Mouse (Mus musculus) frontal cortex, adult (tissue): Measurements from ENCODE around the gene Fbxo3.
"Not testable (repeated sequence)": the region's sequence is repeated elsewhere in the genome, so short reads cannot be mapped to it uniquely, and the experiment has no call there.

Experiments
- ATAC-seq: cut with Nextera tagmentation; 2 replicates; pipeline ENCODE4 v1.9.2; 2017; ENCODE audit warnings: mild to moderate bottlenecking, moderate library complexity, mixed read lengths; ENCODE audit not compliant: low TSS enrichment

Fbxo3 gene

GRCm38 (mm10) chr2:104036316-104036715, 8.8 kb downstream of the Fbxo3 start:
- no peak for ATAC-seq

- ATAC-seq: no peak
Measured at GRCm38 (mm10) chr2:104038236-104038635, 10.7 kb downstream of the Fbxo3 start.

- 0 out of 2 replicates have a peak, but pooled peaks have one; percentile 13 for ATAC-seq
Measured at GRCm38 (mm10) chr2:104041632-104042031, 14.1 kb downstream of the Fbxo3 start.

- no peak for ATAC-seq
Measured at GRCm38 (mm10) chr2:104042766-104043165, 15.2 kb downstream of the Fbxo3 start.

GRCm38 (mm10) chr2:104043624-104044478, 16.3 kb downstream of the Fbxo3 start:
- no peak for ATAC-seq

GRCm38 (mm10) chr2:104044479-104045080, 17.1 kb downstream of the Fbxo3 start:
- ATAC-seq: no peak

- no peak for ATAC-seq
Measured at GRCm38 (mm10) chr2:104058381-104058780, 30.9 kb downstream of the Fbxo3 start.

GRCm38 (mm10) chr2:104058954-104059353, 31.4 kb downstream of the Fbxo3 start:
- ATAC-seq: no peak

GRCm38 (mm10) chr2:104059786-104060185, 32.3 kb downstream of the Fbxo3 start:
- ATAC-seq: peak; percentile 55

GRCm38 (mm10) chr2:104060996-104061395, 33.5 kb downstream of the Fbxo3 start:
- no peak for ATAC-seq

- ATAC-seq: peak; percentile 60
Measured at GRCm38 (mm10) chr2:104062665-104063064, 35.1 kb downstream of the Fbxo3 start.

GRCm38 (mm10) chr2:104064152-104064551, 36.6 kb downstream of the Fbxo3 start:
- ATAC-seq: no peak

- not testable (repeated sequence) for ATAC-seq
Measured at GRCm38 (mm10) chr2:104065526-104065925, 38.0 kb downstream of the Fbxo3 start, which contains the start of gene Gm10912. Gm10912 (plus strand) TSS chr2:104065826.

- ATAC-seq: not testable (repeated sequence)
Measured at GRCm38 (mm10) chr2:104068450-104068849, 40.9 kb downstream of the Fbxo3 start, which contains the start of gene Gm10799. Gm10799 (minus strand) TSS chr2:104068550.

- ATAC-seq: peak; percentile 76
Measured at GRCm38 (mm10) chr2:104069704-104070185, 42.2 kb downstream of the Fbxo3 start, which contains the start of gene Cd59b. Cd59b (plus strand) TSS chr2:104069849.

- not testable (repeated sequence) for ATAC-seq
Measured at GRCm38 (mm10) chr2:104078285-104078684, 50.8 kb downstream of the Fbxo3 start.

- not testable (repeated sequence) for ATAC-seq
Measured at GRCm38 (mm10) chr2:104081436-104082050, 54.0 kb downstream of the Fbxo3 start.

GRCm38 (mm10) chr2:104082474-104082873, 55.0 kb downstream of the Fbxo3 start:
- ATAC-seq: no peak

GRCm38 (mm10) chr2:104084027-104084426, 56.5 kb downstream of the Fbxo3 start:
- not testable (repeated sequence) for ATAC-seq

GRCm38 (mm10) chr2:104087562-104087961, 60.0 kb downstream of the Fbxo3 start:
- not testable (repeated sequence) for ATAC-seq

GRCm38 (mm10) chr2:104093305-104093704, 65.8 kb downstream of the Fbxo3 start:
- ATAC-seq: no peak

- peak; percentile 91 for ATAC-seq
Measured at GRCm38 (mm10) chr2:104095741-104096213, 68.3 kb downstream of the Fbxo3 start, which contains the start of gene Cd59a. Cd59a (plus strand) TSS chr2:104095801.
